ENCODE assay signal across 8 mouse cellular contexts in the genomic region with DNA sequence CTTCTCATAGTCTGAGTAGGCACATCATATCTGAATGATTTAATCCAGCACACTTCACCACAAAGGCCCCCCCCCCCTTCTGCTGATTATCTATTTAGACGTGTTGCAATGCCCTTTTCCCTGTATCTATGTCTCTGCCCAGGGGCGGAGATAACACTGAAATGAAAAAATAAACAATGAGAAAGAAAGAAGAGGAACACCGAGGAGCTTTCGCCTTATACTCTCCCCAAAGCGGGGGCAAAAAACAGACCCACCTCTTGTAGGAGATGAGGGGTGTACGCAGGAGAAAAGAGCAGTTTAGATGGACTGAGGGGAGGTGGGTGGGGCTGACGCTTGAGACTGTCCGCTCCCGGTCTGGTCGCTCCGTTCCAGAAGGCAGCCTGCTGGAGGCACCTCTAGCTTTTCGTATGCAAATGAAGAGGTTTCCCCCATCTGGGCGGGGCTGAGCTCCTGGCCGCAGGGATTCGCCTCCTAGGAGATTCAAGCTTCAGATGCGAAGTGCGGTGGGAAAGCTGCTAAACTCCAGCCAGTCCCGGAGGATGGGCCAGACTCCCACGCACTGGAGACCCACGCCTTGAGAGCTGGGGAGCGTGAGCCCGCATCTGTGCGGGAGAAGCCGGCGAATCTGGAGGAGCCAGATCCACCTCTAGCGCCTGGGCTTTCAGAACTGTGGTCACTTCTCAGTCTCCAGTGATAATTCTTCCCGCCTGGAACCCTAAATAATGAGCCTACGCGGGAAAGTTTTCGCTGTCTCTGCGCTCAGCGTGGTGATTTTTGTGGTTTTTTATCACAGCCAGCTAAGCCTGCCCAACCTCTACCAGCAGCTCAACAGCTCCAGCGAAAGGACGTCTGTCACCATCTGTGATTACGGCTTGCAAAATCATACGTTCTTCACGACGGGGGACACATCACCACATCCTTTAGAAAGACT. TPM values are rescaled to one million over a fixed set of nuclear protein-coding genes. Genes with fewer than 3 reads are reported as not detected.
DNase-seq lines count a peak whose midpoint lies in the region; ATAC-seq and TF ChIP-seq lines count a peak whose summit lies in the region.

No protein-coding gene starts in this region.

- H3K4me3 ChIP-seq in hindbrain, postnatal 0 days (ENCODE audit: low read length), result peak overlapping the region; percentile 53
- peak overlapping the region; percentile 57 for H3K4me3 ChIP-seq in limb, embryonic 10.5 days
- H3K4me3 ChIP-seq in midbrain, embryonic 10.5 days, result peak overlapping the region; percentile 65

- peak; percentile 37 to 47 for DNase-seq in layer of hippocampus, adult 18-20 months (ENCODE audit: low spot score in 2 of 2)
- DNase-seq in layer of hippocampus, adult 9-10 months (ENCODE audit: low spot score), result no peak
- peak; percentile 26 to 46 for DNase-seq in cerebellum, postnatal 25 days
- peak; percentile 26 for DNase-seq in gastrocnemius, postnatal 10 days
- DNase-seq in hindbrain, postnatal 0 days (ENCODE audit: low spot score), result peak; percentile 68
- peak; percentile 72 for DNase-seq in limb, embryonic 10.5 days (ENCODE audit: low spot score)
- DNase-seq in midbrain, embryonic 10.5 days (ENCODE audit: low spot score), result peak; percentile 82
- DNase-seq in right cerebral cortex, postnatal 4 days, result peak; percentile 32

- H3K27ac ChIP-seq in hindbrain, postnatal 0 days, result no peak overlapping the region
- no peak overlapping the region; the same call in 1 of the 2 replicates for H3K27ac ChIP-seq in limb, embryonic 10.5 days
- H3K27ac ChIP-seq in midbrain, embryonic 10.5 days (replicated peaks), result peak overlapping the region; percentile 79

- no peaks in the 10 kb centered on the region for H3K27me3 ChIP-seq in hindbrain, postnatal 0 days (ENCODE audit: insufficient read depth, low read length)
- peaks cover 38% of the 10 kb centered on the region for H3K27me3 ChIP-seq in limb, embryonic 10.5 days (ENCODE audit: low read depth, poor library complexity, severe bottlenecking)
- H3K27me3 ChIP-seq in midbrain, embryonic 10.5 days (ENCODE audit: low read depth, poor library complexity, severe bottlenecking), result peaks cover 45% of the 10 kb centered on the region

- H3K36me3 ChIP-seq in hindbrain, postnatal 0 days (ENCODE audit: insufficient read depth, low read length), result no peaks in the 10 kb centered on the region
- H3K36me3 ChIP-seq in limb, embryonic 10.5 days, result no peaks in the 10 kb centered on the region
- no peaks in the 10 kb centered on the region for H3K36me3 ChIP-seq in midbrain, embryonic 10.5 days

- no peaks in the 10 kb centered on the region for H3K9me3 ChIP-seq in hindbrain, postnatal 0 days (ENCODE audit: low read length)
- H3K9me3 ChIP-seq in limb, embryonic 10.5 days (replicated peaks), result no peaks in the 10 kb centered on the region
- no peaks in the 10 kb centered on the region for H3K9me3 ChIP-seq in midbrain, embryonic 10.5 days (replicated peaks)

- peak overlapping the region; percentile 30 for H3K9ac ChIP-seq in hindbrain, postnatal 0 days (replicated peaks; ENCODE audit: low read length)

- under 1% methylated on average over 38 of the region's 38 CpGs for WGBS in hindbrain, postnatal 0 days
- WGBS in limb, embryonic 10.5 days, result 1% methylated on average over 38 of the region's 38 CpGs
- under 1% methylated on average over 38 of the region's 38 CpGs for WGBS in midbrain, embryonic 10.5 days

- ATAC-seq in hindbrain, postnatal 0 days, result peak; percentile 65; the same call in 1 of the 2 replicates

- peak overlapping the region; percentile 89 for H3K4me2 ChIP-seq in hindbrain, postnatal 0 days (ENCODE audit: low read depth, low read length)

- TF ChIP-seq CTCF in hindbrain, postnatal 0 days (IDR thresholded peaks at IDR 0.05; ENCODE audit: low read depth), result no peak

- 0 out of 2 replicates have a peak, but pooled peaks cover 8% of the 10 kb centered on the region for H3K4me1 ChIP-seq in hindbrain, postnatal 0 days (ENCODE audit: insufficient read depth, low read length)
- H3K4me1 ChIP-seq in limb, embryonic 10.5 days, result peaks cover 26% of the 10 kb centered on the region
- peaks cover 30% of the 10 kb centered on the region for H3K4me1 ChIP-seq in midbrain, embryonic 10.5 days

RNA-seq across cellular contexts. Expression of gene Gcnt2, which starts 57.9 kb away (rescaled TPM):
- total RNA-seq in layer of hippocampus, adult 18-20 months (2021), result 10 to 100 TPM; 15.2 to 18.3 TPM
- 1 to 10 TPM; 4.5 to 5.1 TPM for total RNA-seq in gastrocnemius, postnatal 10 days (2021)
- total RNA-seq in hindbrain, postnatal 0 days (2014; rRNA removed), result 11.1 and 12.0 TPM in 2 replicates
- 2.9 and 3.1 TPM in 2 replicates for polyA plus RNA-seq in hindbrain, postnatal 0 days (2015; fragmentation: Nextera tagmentation; extraction: Ambion mirVana)
- polyA plus RNA-seq in limb, embryonic 10.5 days (2016; fragmentation: Nextera tagmentation; extraction: Ambion mirVana), result 1.9 and 2.2 TPM in 2 replicates
- 2.7 and 3.8 TPM in 2 replicates for polyA plus RNA-seq in midbrain, embryonic 10.5 days (2016; fragmentation: Nextera tagmentation; extraction: Ambion mirVana)
